Mouse (Mus musculus): ENCODE measurements at regions not wholly inside any gene's neighbourhood (a gene's known extent, or its start where the extent isn't known, plus 50 kb on each side); places are given as distances from the start of the nearest gene placed in this dataset.

DNA sequence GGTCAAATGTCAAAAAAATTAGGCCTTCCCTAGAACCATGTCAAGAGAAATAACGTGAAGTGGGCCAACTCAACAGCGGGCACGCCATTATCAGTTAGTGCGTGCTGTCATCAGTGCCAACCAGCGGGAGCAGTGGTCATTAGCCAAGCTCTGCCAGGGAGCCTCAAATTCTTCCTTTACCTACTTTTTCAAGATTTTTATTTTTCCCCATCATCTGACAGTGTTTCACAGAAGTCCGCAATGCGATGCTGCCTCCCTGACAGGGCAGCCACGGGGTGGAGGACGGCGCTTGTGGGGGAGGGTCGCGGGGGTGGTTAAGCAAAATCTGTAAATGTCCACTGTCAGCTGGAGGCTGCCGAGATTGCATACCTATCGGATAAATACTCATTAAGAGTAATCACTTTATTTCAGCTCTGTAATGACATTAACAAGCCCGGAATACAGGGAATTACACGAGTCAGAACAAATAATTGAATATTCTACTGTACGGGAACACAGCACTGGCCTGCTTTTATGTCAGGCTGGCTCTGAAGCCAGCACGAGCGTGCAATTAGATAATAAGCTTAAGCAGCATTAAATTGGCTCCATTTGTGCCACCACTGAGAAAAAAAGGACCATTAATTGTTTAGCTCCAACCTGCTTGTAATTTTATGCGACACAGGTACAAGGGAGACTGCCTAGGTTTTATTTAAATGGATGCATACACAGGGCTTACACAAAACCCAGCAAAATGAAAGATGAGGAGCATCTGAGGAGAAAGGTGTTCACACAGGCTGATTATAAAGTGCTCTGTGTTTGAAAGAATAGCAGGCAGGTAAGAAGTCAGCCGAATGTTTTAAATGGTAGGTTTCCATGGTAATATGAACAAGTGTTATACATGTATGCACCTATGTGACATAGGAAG lies 212.0 kb upstream of the Adamts16 start:
- Histone ChIP-seq H3K9ac (replicated peaks; ENCODE audit: low read depth) (no peak overlapping the region), H3K36me3 (ENCODE audit: insufficient read depth, low read length) (no peaks in the 10 kb centered on the region), H3K9me3 (ENCODE audit: low read length) (no peaks in the 10 kb centered on the region), H3K4me2 (replicated peaks; ENCODE audit: low read depth, low read length) (no peak overlapping the region), H3K4me3 (ENCODE audit: low read depth, low read length) (no peak overlapping the region), H3K4me1 (ENCODE audit: insufficient read depth, low read depth, low read length) (no peaks in the 10 kb centered on the region), H3K27me3 (replicated peaks; ENCODE audit: insufficient read depth, low read length) (no peaks in the 10 kb centered on the region), H3K27ac (ENCODE audit: low read length) (no peak overlapping the region)
- no peak for TF ChIP-seq CTCF (IDR thresholded peaks at IDR 0.05)
- no peak for TF ChIP-seq EP300 (IDR thresholded peaks at IDR 0.05)
- 84% methylated on average over 21 of the region's 21 CpGs for whole genome bisulfite sequencing
- ATAC-seq (no peak), DNase-seq (ENCODE audit: low spot score) (no peak)

DNA sequence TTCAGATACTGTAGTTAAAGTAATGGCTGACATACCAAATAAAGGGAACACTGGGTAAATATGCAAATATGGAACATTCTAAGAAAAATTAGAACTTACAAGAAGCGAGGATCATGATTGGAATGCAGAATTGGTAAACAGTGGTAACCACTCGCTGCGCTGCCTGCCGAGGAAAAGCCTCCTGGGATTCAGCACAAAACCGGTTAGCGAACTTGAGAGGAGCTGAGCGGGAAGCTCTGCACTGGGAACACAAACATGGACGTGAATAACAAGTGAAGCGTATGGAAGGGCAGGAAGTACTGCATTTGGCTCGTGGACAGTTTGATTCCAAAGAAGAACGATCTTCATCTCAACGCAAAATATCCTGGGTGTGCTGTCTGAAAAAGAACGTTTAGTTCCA lies 209.0 kb upstream of the Adamts16 start:
- Histone ChIP-seq H3K9me3 (ENCODE audit: low read length) (no peaks in the 10 kb centered on the region), H3K4me3 (ENCODE audit: low read depth, low read length) (no peak overlapping the region), H3K27me3 (replicated peaks; ENCODE audit: insufficient read depth, low read length) (no peaks in the 10 kb centered on the region), H3K4me1 (ENCODE audit: insufficient read depth, low read depth, low read length) (no peaks in the 10 kb centered on the region), H3K27ac (ENCODE audit: low read length) (no peak overlapping the region), H3K4me2 (replicated peaks; ENCODE audit: low read depth, low read length) (peak overlapping the region; percentile 4; the same call in 1 of the 2 replicates), H3K9ac (replicated peaks; ENCODE audit: low read depth) (no peak overlapping the region), H3K36me3 (ENCODE audit: insufficient read depth, low read length) (no peaks in the 10 kb centered on the region)
- DNase-seq (ENCODE audit: low spot score) (peak; percentile 26), ATAC-seq (no peak)
- 18% methylated on average over 13 of the region's 13 CpGs for WGBS
- TF ChIP-seq CTCF (IDR thresholded peaks at IDR 0.05) (no peak), EP300 (IDR thresholded peaks at IDR 0.05) (no peak)

DNA sequence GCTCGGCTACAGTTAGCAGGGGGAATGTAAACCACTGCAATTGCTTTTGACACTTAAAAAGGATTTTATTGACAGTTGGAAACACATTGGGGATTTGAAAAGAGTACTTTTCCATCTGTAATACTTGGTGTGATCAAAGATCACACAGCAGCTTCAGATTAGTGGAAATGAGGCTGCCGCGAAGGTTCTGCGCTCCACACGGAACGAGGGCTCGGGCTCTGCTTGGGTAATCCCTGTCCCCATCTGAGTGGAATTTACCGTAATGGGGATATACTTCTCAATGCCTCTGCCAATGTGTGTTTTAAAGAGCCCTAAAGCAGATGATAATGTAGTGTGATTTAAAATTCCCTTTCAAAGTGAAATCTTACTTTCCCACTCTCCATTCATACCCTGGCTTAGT lies 194.4 kb upstream of the Adamts16 start:
- no peak overlapping the region for H3K4me3 ChIP-seq (ENCODE audit: low read depth, low read length)
- H3K9me3 ChIP-seq (ENCODE audit: low read length): no peaks in the 10 kb centered on the region
- H3K4me2 ChIP-seq (replicated peaks; ENCODE audit: low read depth, low read length): no peak overlapping the region
- TF ChIP-seq CTCF (IDR thresholded peaks at IDR 0.05) (no peak), EP300 (IDR thresholded peaks at IDR 0.05) (no peak)
- ATAC-seq: no peak
- no peak overlapping the region for H3K27ac ChIP-seq (ENCODE audit: low read length)
- 85% methylated on average over 8 of the region's 8 CpGs for WGBS
- H3K9ac ChIP-seq (replicated peaks; ENCODE audit: low read depth): no peak overlapping the region
- no peaks in the 10 kb centered on the region for H3K36me3 ChIP-seq (ENCODE audit: insufficient read depth, low read length)
- no peaks in the 10 kb centered on the region for H3K27me3 ChIP-seq (replicated peaks; ENCODE audit: insufficient read depth, low read length)
- no peak for DNase-seq (ENCODE audit: low spot score)
- H3K4me1 ChIP-seq (ENCODE audit: insufficient read depth, low read depth, low read length): no peaks in the 10 kb centered on the region

DNA sequence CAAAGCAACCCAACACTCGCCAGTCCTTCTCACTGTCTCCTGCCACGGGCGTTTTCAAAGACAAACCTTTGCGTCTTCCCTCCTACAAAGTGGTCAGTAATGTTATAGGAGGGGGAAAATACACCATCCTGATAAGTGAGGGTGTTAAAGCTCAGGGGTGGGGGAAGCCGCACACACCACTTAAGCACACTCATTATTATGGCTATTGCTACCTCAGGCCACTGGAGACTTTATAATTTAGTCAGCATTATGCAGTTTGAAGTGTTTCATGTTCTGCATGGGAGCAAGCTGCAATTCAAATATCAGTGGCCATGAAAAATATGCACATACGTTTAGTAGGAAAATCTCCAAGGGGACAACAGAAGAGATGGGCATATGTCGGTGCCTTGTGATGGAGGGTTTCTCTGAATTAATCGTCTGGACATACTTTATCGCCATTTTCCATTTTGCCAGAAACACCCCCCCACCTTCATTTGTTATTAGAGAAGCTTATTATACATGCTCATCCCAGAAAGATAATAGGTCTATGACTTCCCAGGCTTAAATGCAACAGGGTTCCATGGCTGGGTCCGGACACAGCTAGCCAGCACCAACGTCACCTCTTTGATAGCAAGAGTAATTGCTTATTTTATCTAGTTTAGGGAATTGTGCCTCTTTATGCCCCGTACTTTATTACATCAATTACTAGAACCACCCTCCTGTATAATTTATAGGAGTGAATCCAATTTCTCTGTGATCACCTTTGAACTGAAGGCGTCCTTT lies 193.5 kb upstream of the Adamts16 start:
- no peaks in the 10 kb centered on the region for H3K9me3 ChIP-seq (ENCODE audit: low read length)
- 77% methylated on average over 13 of the region's 13 CpGs for WGBS
- no peaks in the 10 kb centered on the region for H3K27me3 ChIP-seq (replicated peaks; ENCODE audit: insufficient read depth, low read length)
- no peak overlapping the region for H3K4me3 ChIP-seq (ENCODE audit: low read depth, low read length)
- ATAC-seq (no peak), DNase-seq (ENCODE audit: low spot score) (no peak)
- H3K4me2 ChIP-seq (replicated peaks; ENCODE audit: low read depth, low read length): no peak overlapping the region
- H3K27ac ChIP-seq (ENCODE audit: low read length): no peak overlapping the region
- H3K4me1 ChIP-seq (ENCODE audit: insufficient read depth, low read depth, low read length): no peaks in the 10 kb centered on the region
- TF ChIP-seq EP300 (IDR thresholded peaks at IDR 0.05) (no peak), CTCF (IDR thresholded peaks at IDR 0.05) (no peak)
- H3K36me3 ChIP-seq (ENCODE audit: insufficient read depth, low read length): no peaks in the 10 kb centered on the region
- no peak overlapping the region for H3K9ac ChIP-seq (replicated peaks; ENCODE audit: low read depth)

DNA sequence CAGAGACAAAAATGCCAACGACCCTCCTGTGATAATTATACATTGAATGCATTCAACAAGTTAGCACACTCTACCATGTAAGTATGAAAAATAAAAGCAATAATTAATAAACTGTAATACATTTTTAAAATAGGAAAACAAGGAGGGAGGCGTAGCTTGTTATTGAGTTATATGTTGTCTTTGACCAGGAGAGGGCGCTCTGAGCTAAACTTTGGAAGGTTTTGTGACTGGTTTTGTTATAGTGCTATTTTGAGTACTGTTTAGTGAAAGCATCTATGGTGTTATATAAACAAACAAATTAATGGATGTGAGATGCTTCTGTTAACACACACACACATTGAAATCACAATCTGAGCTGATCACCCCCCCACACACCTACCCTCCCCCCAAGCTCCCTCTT lies 166.6 kb upstream of the Adamts16 start:
- no peak overlapping the region for H3K27ac ChIP-seq (ENCODE audit: low read length)
- WGBS: 26% methylated on average over 3 of the region's 3 CpGs
- ATAC-seq (no peak), DNase-seq (ENCODE audit: low spot score) (peak; percentile 48)
- H3K36me3 ChIP-seq (ENCODE audit: insufficient read depth, low read length): no peaks in the 10 kb centered on the region
- TF ChIP-seq EP300 (IDR thresholded peaks at IDR 0.05): no peak
- peak; percentile 58 for TF ChIP-seq CTCF (IDR thresholded peaks at IDR 0.05)
- no peak overlapping the region for H3K4me2 ChIP-seq (replicated peaks; ENCODE audit: low read depth, low read length)
- H3K27me3 ChIP-seq (replicated peaks; ENCODE audit: insufficient read depth, low read length): no peaks in the 10 kb centered on the region
- H3K9me3 ChIP-seq (ENCODE audit: low read length): no peaks in the 10 kb centered on the region
- H3K9ac ChIP-seq (replicated peaks; ENCODE audit: low read depth): no peak overlapping the region
- no peaks in the 10 kb centered on the region for H3K4me1 ChIP-seq (ENCODE audit: insufficient read depth, low read depth, low read length)
- no peak overlapping the region for H3K4me3 ChIP-seq (ENCODE audit: low read depth, low read length)

DNA sequence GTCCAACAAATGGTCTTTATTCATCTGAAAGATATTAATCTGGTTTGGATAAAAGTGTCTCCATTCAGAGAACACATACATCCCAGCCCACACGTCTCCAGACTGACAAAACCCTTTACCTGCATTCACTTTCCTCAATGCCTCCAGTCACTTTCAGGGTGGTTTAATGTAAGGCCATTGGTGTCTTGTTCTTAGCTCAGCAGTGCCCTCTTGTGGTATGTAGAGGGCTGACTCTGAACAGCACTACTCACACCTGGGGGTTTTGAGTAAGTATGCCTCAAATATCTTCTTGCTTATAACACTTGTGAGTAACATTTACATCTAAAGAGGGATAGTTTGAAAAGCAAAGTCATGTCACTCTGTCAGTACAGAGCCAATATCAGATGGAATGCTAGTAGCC lies 164.5 kb upstream of the Adamts16 start:
- no peak overlapping the region for H3K4me2 ChIP-seq (replicated peaks; ENCODE audit: low read depth, low read length)
- no peak overlapping the region for H3K9ac ChIP-seq (replicated peaks; ENCODE audit: low read depth)
- WGBS: 11% methylated on average over 1 of the region's 1 CpGs
- H3K36me3 ChIP-seq (ENCODE audit: insufficient read depth, low read length): no peaks in the 10 kb centered on the region
- no peak for ATAC-seq
- H3K27me3 ChIP-seq (replicated peaks; ENCODE audit: insufficient read depth, low read length): no peaks in the 10 kb centered on the region
- no peak overlapping the region for H3K4me3 ChIP-seq (ENCODE audit: low read depth, low read length)
- peak; percentile 58 for DNase-seq (ENCODE audit: low spot score)
- no peak for TF ChIP-seq EP300 (IDR thresholded peaks at IDR 0.05)
- peak; percentile 76 for TF ChIP-seq CTCF (IDR thresholded peaks at IDR 0.05)
- H3K27ac ChIP-seq (ENCODE audit: low read length): no peak overlapping the region
- no peaks in the 10 kb centered on the region for H3K9me3 ChIP-seq (ENCODE audit: low read length)
- H3K4me1 ChIP-seq (ENCODE audit: insufficient read depth, low read depth, low read length): no peaks in the 10 kb centered on the region
